Mouse (Mus musculus) small intestine, adult 2 months (tissue): Measurements from ENCODE around the gene Ppp4r3a. TPM values are rescaled to one million over a fixed set of nuclear protein-coding genes. Genes with fewer than 3 reads are reported as not detected.

Source experiments
- H3K27ac ChIP-seq: fragments of 200-500 bp; 2 replicates; pipeline ENCODE4 v1.5.1; 2012; ENCODE audit warnings: low read depth, low read length, control low read depth, inconsistent platforms; ENCODE audit not compliant: insufficient read depth
- H3K27me3 ChIP-seq: fragments of 200-500 bp; 2 replicates; pipeline ENCODE4 v1.6.1; 2012; ENCODE audit warnings: mild to moderate bottlenecking, moderate library complexity, low read length, inconsistent platforms; ENCODE audit not compliant: control insufficient read depth, insufficient read depth
- H3K36me3 ChIP-seq: fragments of 200-500 bp; 2 replicates; pipeline ENCODE4 v1.6.1; 2012; ENCODE audit warnings: mild to moderate bottlenecking, low read length, control low read depth, inconsistent platforms; ENCODE audit not compliant: control insufficient read depth, insufficient read depth
- H3K4me1 ChIP-seq: fragments of 200-500 bp; 2 replicates; pipeline ENCODE4 v1.6.1; 2012; ENCODE audit warnings: low read length, inconsistent platforms, mixed read lengths; ENCODE audit not compliant: control insufficient read depth, insufficient read depth, insufficient read length
- H3K4me3 ChIP-seq: fragments of 200-500 bp; 2 replicates; pipeline ENCODE4 v1.5.1; 2012; ENCODE audit warnings: low read depth, mild to moderate bottlenecking, control low read depth, inconsistent platforms, low read length, moderate library complexity
- CTCF ChIP-seq: fragments of 200-500 bp; IDR thresholded peaks from 2 replicates; pipeline ENCODE4 v1.5.1; 2012; ENCODE audit warnings: low read depth, mild to moderate bottlenecking, control low read depth, inconsistent platforms, low read length, moderate library complexity, mixed read lengths; ENCODE audit not compliant: insufficient replicate concordance, insufficient read length; ENCODE audit errors: extremely low read depth
- POLR2A ChIP-seq: fragments of 200-500 bp; IDR thresholded peaks from 2 replicates; pipeline ENCODE4 v1.6.1; 2012; ENCODE audit warnings: low read depth, mild to moderate bottlenecking, control low read depth, inconsistent platforms, low read length, moderate library complexity
- WGBS: fragments of 180-500 bp; shearing (Covaris S2); methylation state at CpG from one replicate; pipeline ENCODE4 v1.1.7; 2018; 5-methylcytosine and 5-hydroxymethylcytosine counted together
- polyA plus RNA-seq: library from polyadenylated mRNA; depleted of rRNA; stranded (reverse); fragments of >200 nt; gene quantifications from 2 replicates; pipeline ENCODE4 v1.2.3, GENCODE M21; 2012

Gene Ppp4r3a
- polyA plus RNA-seq, 1 experiment = 9.2 TPM

GRCm38 (mm10) chr12:101089955-101090354 lies 6.5 kb upstream of the Ppp4r3a start:
- WGBS = 33% methylated on average over 1 of the region's 1 CpGs
- no peaks in the 10 kb centered on the region for H3K27me3 ChIP-seq
- H3K4me1 ChIP-seq = no peaks in the 10 kb centered on the region
- H3K4me3 ChIP-seq = no peak overlapping the region
- no peaks in the 10 kb centered on the region for H3K36me3 ChIP-seq
- no peak overlapping the region for H3K27ac ChIP-seq
- no peak for TF ChIP-seq CTCF
- no peak for TF ChIP-seq POLR2A

- no peak for TF ChIP-seq POLR2A
- no peak for TF ChIP-seq CTCF
- no peak overlapping the region for H3K4me3 ChIP-seq
- 81% methylated on average over 1 of the region's 1 CpGs for WGBS
- H3K27ac ChIP-seq = no peak overlapping the region
- no peaks in the 10 kb centered on the region for H3K36me3 ChIP-seq
- no peaks in the 10 kb centered on the region for H3K27me3 ChIP-seq
- H3K4me1 ChIP-seq = no peaks in the 10 kb centered on the region
Observed at GRCm38 (mm10) chr12:101087406-101087805, 3.9 kb upstream of the Ppp4r3a start.

GRCm38 (mm10) chr12:101084881-101085666 lies 1.6 kb upstream of the Ppp4r3a start:
- 0 out of 2 replicates have a peak, but pooled peaks cover 2% of the 10 kb centered on the region for H3K36me3 ChIP-seq
- WGBS = 94% methylated on average over 9 of the region's 9 CpGs
- H3K4me1 ChIP-seq = peaks cover 2% of the 10 kb centered on the region; the same call in 1 of the 2 replicates
- H3K4me3 ChIP-seq = no peak overlapping the region
- no peak for TF ChIP-seq CTCF
- TF ChIP-seq POLR2A = no peak
- no peak overlapping the region for H3K27ac ChIP-seq
- H3K27me3 ChIP-seq = no peaks in the 10 kb centered on the region

GRCm38 (mm10) chr12:101084237-101084636 lies 735 bp upstream of the Ppp4r3a start:
- peak overlapping the region; percentile 58 for H3K27ac ChIP-seq
- WGBS = 9% methylated on average over 4 of the region's 4 CpGs
- 0 out of 2 replicates have a peak, but pooled peaks cover 2% of the 10 kb centered on the region for H3K36me3 ChIP-seq
- H3K4me3 ChIP-seq = no peak overlapping the region
- no peak for TF ChIP-seq POLR2A
- TF ChIP-seq CTCF = no peak
- H3K27me3 ChIP-seq = no peaks in the 10 kb centered on the region
- peaks cover 2% of the 10 kb centered on the region; the same call in 1 of the 2 replicates for H3K4me1 ChIP-seq

- under 1% methylated on average over 23 of the region's 23 CpGs for WGBS
- peak overlapping the region; percentile 83 for H3K4me3 ChIP-seq
- H3K36me3 ChIP-seq = 0 out of 2 replicates have a peak, but pooled peaks cover 2% of the 10 kb centered on the region
- peaks cover 2% of the 10 kb centered on the region; the same call in 1 of the 2 replicates for H3K4me1 ChIP-seq
- peak overlapping the region; percentile 58 for H3K27ac ChIP-seq
- no peaks in the 10 kb centered on the region for H3K27me3 ChIP-seq
- TF ChIP-seq POLR2A = peak; percentile 29; the same call in 1 of the 2 replicates
- TF ChIP-seq CTCF = no peak
Observed at GRCm38 (mm10) chr12:101083839-101084195, 315 bp upstream of the Ppp4r3a start.

GRCm38 (mm10) chr12:101082296-101083075 lies 1.0 kb downstream of the Ppp4r3a start:
- Histone ChIP-seq H3K27ac (peak overlapping the region; percentile 88), H3K36me3 (peaks cover 4% of the 10 kb centered on the region; the same call in 1 of the 2 replicates), H3K4me3 (peak overlapping the region; percentile 83), H3K4me1 (peaks cover 4% of the 10 kb centered on the region; the same call in 1 of the 2 replicates), H3K27me3 (no peaks in the 10 kb centered on the region)
- WGBS = 1% methylated on average over 69 of the region's 69 CpGs
- TF ChIP-seq CTCF (no peak), POLR2A (no peak)

- H3K36me3 ChIP-seq = peaks cover 9% of the 10 kb centered on the region; the same call in 1 of the 2 replicates
- H3K27ac ChIP-seq = no peak overlapping the region
- no peaks in the 10 kb centered on the region for H3K27me3 ChIP-seq
- peaks cover 4% of the 10 kb centered on the region; the same call in 1 of the 2 replicates for H3K4me1 ChIP-seq
- no peak overlapping the region for H3K4me3 ChIP-seq
- no peak for TF ChIP-seq CTCF
- TF ChIP-seq POLR2A = no peak
Observed at GRCm38 (mm10) chr12:101077955-101078354, 5.5 kb downstream of the Ppp4r3a start.
